Mouse (Mus musculus) CD4-positive, CD25-positive, alpha-beta regulatory T cell, adult 2 months (primary cell): ENCODE results near the gene Trim7.
"Not testable (repeated sequence)": the region's sequence is repeated elsewhere in the genome, so short reads cannot be mapped to it uniquely, and the experiment has no call there.

Experiments used
- DNase-seq: peaks from one replicate; pipeline ENCODE4 v3.0.0-alpha.2; 2012; ENCODE audit warnings: low read depth, low spot score

Gene Trim7

GRCm38 (mm10) chr11:48801831-48802772 lies 23.8 kb upstream of the Trim7 start:
- DNase-seq = no peak

GRCm38 (mm10) chr11:48803988-48804387 lies 22.0 kb upstream of the Trim7 start:
- no peak for DNase-seq

- DNase-seq = no peak
Measured at GRCm38 (mm10) chr11:48804922-48805321, 21.0 kb upstream of the Trim7 start.

GRCm38 (mm10) chr11:48806856-48807562 lies 18.9 kb upstream of the Trim7 start:
- no peak for DNase-seq

GRCm38 (mm10) chr11:48807563-48808303 lies 18.2 kb upstream of the Trim7 start:
- no peak for DNase-seq

- DNase-seq = no peak
Measured at GRCm38 (mm10) chr11:48808304-48808646, 17.7 kb upstream of the Trim7 start.

GRCm38 (mm10) chr11:48808737-48809433 lies 17.1 kb upstream of the Trim7 start:
- DNase-seq = no peak

- DNase-seq = no peak
Measured at GRCm38 (mm10) chr11:48809434-48809830, 16.5 kb upstream of the Trim7 start.

- DNase-seq = no peak
Measured at GRCm38 (mm10) chr11:48810142-48810541, 15.8 kb upstream of the Trim7 start.

GRCm38 (mm10) chr11:48813782-48814181 lies 12.2 kb upstream of the Trim7 start:
- no peak for DNase-seq

GRCm38 (mm10) chr11:48815851-48816250 lies 10.1 kb upstream of the Trim7 start:
- no peak for DNase-seq

- DNase-seq = peak; percentile 63
Measured at GRCm38 (mm10) chr11:48816281-48816781, 9.6 kb upstream of the Trim7 start.

- DNase-seq = peak; percentile 100
Measured at GRCm38 (mm10) chr11:48816800-48817665, 8.9 kb upstream of the Trim7 start, which contains the start of gene Trim41. TSS of gene Trim41 (minus strand) at chr11:48817353.

- peak; percentile 40 for DNase-seq
Measured at GRCm38 (mm10) chr11:48817794-48818193, 8.1 kb upstream of the Trim7 start.

- DNase-seq = peak; percentile 95
Measured at GRCm38 (mm10) chr11:48818346-48818745, 7.6 kb upstream of the Trim7 start.

- no peak for DNase-seq
Measured at GRCm38 (mm10) chr11:48819614-48820307, 6.2 kb upstream of the Trim7 start.

- DNase-seq = peak; percentile 34
Measured at GRCm38 (mm10) chr11:48820308-48820674, 5.6 kb upstream of the Trim7 start.

GRCm38 (mm10) chr11:48821299-48821698 lies 4.6 kb upstream of the Trim7 start:
- DNase-seq = not testable (repeated sequence)

- no peak for DNase-seq
Measured at GRCm38 (mm10) chr11:48822768-48823512, 3.0 kb upstream of the Trim7 start.
